Mouse (Mus musculus): ENCODE data around the gene Borcs8. TPM values are rescaled to one million over a fixed set of nuclear protein-coding genes. Genes with fewer than 3 reads are reported as not detected.

The Borcs8 gene
- polyA plus RNA-seq, 1 experiment from 2014 or later, result 49.8 TPM

DNA sequence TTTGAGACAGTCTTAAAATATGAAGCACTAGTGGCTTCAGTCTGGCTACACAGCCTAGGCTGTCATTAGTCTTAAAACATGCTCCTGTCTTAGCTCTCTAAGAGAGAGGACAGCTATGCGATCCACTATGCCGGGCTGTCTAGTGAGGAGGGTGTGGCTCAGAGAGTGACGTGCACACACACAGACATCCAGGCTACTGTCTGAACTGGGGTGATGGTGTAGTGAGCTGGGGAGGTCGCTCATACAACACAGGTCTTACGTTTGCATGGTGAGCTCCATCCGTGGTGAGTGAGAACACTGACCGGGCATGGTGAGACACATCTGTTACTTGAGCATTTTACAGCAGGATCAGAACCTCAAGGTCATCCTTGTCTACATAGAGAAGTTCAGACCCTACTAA, 31.9 kb downstream of the Borcs8 start:
- Histone ChIP-seq H3K36me3 (peaks cover 16% of the 10 kb centered on the region), H3K27me3 (ENCODE audit: low read depth, poor library complexity, severe bottlenecking) (peaks cover 13% of the 10 kb centered on the region), H3K27ac (0 out of 2 replicates have a peak overlapping the region, but pooled peaks have one; percentile 84), H3K9me3 (replicated peaks) (no peaks in the 10 kb centered on the region), H3K4me1 (peaks cover 30% of the 10 kb centered on the region), H3K4me3 (no peak overlapping the region; the same call in 1 of the 2 replicates)
- 89% methylated on average over 7 of the region's 7 CpGs for WGBS
- DNase-seq (ENCODE audit: low spot score), result no peak

DNA sequence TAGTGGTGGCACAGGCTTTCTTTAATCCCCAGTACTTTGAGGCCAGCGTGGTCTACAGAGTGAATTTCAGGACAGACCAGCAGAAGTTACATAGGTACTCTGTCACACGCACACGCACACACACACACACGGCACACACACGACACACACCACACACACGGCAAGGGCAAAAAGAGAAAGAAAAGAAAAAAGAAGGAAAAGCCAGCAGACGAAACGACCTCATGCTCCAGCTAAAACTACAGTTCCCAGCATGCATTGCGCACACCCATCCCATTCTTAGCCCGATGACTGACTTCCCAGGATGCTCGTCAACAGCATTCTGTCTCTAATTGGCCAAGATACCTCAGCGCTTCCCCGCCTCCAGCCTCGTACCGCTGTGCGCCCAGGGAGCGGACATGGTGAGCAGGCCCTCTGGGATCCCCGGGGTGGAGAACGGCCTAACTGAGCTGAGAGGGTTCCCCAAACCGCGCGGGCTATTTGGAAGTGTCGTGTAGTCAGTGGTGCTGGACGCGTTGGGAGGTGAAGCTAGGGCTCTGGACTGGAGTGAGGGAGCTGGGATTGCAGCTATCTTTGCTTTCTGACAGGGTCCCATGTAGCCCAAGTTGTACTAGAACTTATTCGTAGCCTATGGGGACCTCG, 32.9 kb downstream of the Borcs8 start, which contains the start of gene Tmem161a:
Tmem161a (plus strand) TSS at position 314 of the 639 bp plus-strand sequence.
- H3K27ac ChIP-seq, result peak within 1 kb of the TSS; percentile 84
- H3K9me3 ChIP-seq (replicated peaks), result no peaks in the 10 kb centered on the region
- peak; percentile 85 for DNase-seq (ENCODE audit: low spot score)
- 3% methylated on average over 27 of the region's 27 CpGs for WGBS
- peaks cover 21% of the 10 kb centered on the region for H3K4me1 ChIP-seq
- peaks cover 25% of the 10 kb centered on the region for H3K36me3 ChIP-seq
- peaks cover 4% of the 10 kb centered on the region for H3K27me3 ChIP-seq (ENCODE audit: low read depth, poor library complexity, severe bottlenecking)
- peak within 1 kb of the TSS; percentile 76 for H3K4me3 ChIP-seq

GRCm38 (mm10) chr8:70173320-70173719, 34.0 kb downstream of the Borcs8 start:
- 0 out of 2 replicates have a peak overlapping the region, but pooled peaks have one; percentile 76 for H3K4me3 ChIP-seq
- WGBS, result 85% methylated on average over 5 of the region's 5 CpGs
- no peaks in the 10 kb centered on the region for H3K27me3 ChIP-seq (ENCODE audit: low read depth, poor library complexity, severe bottlenecking)
- no peak for DNase-seq (ENCODE audit: low spot score)
- no peak overlapping the region for H3K27ac ChIP-seq
- H3K4me1 ChIP-seq, result peaks cover 21% of the 10 kb centered on the region
- H3K36me3 ChIP-seq, result peaks cover 36% of the 10 kb centered on the region
- H3K9me3 ChIP-seq (replicated peaks), result no peaks in the 10 kb centered on the region

GRCm38 (mm10) chr8:70174079-70174478, 34.8 kb downstream of the Borcs8 start:
- WGBS, result 90% methylated on average over 7 of the region's 7 CpGs
- H3K4me1 ChIP-seq, result peaks cover 21% of the 10 kb centered on the region
- H3K4me3 ChIP-seq, result peak overlapping the region; percentile 10; the same call in 1 of the 2 replicates
- H3K9me3 ChIP-seq (replicated peaks), result no peaks in the 10 kb centered on the region
- H3K27ac ChIP-seq, result no peak overlapping the region
- H3K36me3 ChIP-seq, result peaks cover 43% of the 10 kb centered on the region
- no peaks in the 10 kb centered on the region for H3K27me3 ChIP-seq (ENCODE audit: low read depth, poor library complexity, severe bottlenecking)
- DNase-seq (ENCODE audit: low spot score), result no peak

DNA sequence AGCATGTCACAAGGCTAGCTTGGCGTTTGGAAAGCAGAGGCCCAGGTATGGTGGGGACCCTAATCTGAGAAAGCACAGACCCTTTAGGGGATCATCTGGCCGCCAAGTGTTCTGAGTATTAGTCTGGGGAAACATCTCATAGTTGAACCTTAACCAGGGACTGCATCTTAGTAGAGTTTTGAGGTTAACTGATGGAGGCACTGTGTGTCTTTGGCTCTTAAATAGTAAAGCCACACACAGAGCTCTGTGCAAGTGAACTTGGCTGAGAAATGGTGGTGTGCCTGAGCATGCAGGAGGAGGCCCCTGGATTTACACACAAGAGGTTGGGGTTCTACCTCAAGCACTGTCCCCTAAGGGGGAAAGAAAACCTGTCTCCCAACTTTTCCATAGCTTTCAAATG, 38.9 kb downstream of the Borcs8 start:
- WGBS, result 86% methylated on average over 2 of the region's 2 CpGs

DNA sequence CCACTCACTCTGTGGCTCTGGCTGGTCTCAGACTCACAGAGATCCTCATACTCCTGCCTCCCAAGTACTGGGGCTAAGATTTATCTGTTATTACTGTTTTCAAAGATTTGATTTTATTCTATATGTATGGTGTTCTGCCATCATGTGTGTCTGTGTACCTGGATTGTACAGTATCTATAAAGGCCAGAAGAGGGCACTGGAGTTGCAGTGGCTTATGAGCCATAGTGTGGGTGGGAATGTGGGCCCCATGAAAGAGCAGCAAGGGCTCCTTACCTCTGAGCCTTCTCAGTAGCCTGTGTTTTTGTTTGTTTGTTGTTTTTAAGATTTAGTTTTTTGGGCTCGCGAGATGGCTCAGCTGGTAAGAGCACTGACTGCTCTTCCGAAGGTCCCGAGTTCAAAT, 39.8 kb downstream of the Borcs8 start:
- Histone ChIP-seq H3K27me3 (ENCODE audit: low read depth, poor library complexity, severe bottlenecking) (no peaks in the 10 kb centered on the region), H3K4me1 (peaks cover 25% of the 10 kb centered on the region), H3K9me3 (replicated peaks) (no peaks in the 10 kb centered on the region), H3K4me3 (no peak overlapping the region), H3K36me3 (peaks cover 82% of the 10 kb centered on the region), H3K27ac (no peak overlapping the region)
- 99% methylated on average over 4 of the region's 4 CpGs for WGBS
- no peak for DNase-seq (ENCODE audit: low spot score)

More for the DNA sequence above, 38.9 kb downstream of the Borcs8 start:
- Histone ChIP-seq H3K27me3 (ENCODE audit: low read depth, poor library complexity, severe bottlenecking) (no peaks in the 10 kb centered on the region), H3K27ac (no peak overlapping the region), H3K36me3 (peaks cover 78% of the 10 kb centered on the region), H3K4me1 (peaks cover 30% of the 10 kb centered on the region), H3K9me3 (replicated peaks) (no peaks in the 10 kb centered on the region), H3K4me3 (no peak overlapping the region)
- DNase-seq (ENCODE audit: low spot score), result no peak

DNA sequence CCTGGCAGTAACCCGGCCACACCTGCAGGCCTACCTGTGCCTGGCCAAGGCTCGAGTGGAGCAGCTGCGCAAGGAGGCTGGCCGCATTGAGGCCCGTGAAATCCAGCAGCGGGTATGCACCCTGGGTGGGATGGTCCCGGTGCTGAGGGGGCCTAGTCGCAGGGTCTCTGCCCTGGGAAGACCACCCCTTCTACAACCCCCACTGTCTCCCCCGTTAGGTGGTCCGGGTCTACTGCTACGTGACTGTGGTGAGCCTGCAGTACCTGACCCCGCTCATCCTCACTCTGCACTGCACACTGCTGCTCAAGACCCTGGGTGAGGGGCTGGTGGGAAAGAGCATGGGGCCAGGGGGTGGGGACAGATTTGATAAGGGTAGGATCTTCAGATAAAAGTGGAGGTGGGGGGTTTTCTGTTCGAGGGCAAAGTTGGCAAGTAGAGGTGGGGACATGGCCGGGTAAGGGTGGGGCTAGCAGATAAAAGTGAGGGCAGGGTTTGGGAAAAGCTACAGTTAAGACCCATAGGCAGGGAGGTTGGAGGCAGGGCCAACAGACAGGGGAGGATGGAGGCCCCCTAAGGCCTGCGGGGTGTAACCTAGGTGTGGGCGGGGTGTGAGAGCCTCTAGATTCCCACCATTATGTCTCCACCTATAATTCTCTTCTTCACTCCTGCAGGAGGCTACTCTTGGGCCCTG, 42.1 kb downstream of the Borcs8 start:
- Histone ChIP-seq H3K27me3 (ENCODE audit: low read depth, poor library complexity, severe bottlenecking) (no peaks in the 10 kb centered on the region), H3K27ac (peak overlapping the region; percentile 47), H3K36me3 (peaks cover 68% of the 10 kb centered on the region), H3K4me1 (peaks cover 21% of the 10 kb centered on the region), H3K4me3 (no peak overlapping the region), H3K9me3 (replicated peaks) (no peaks in the 10 kb centered on the region)
- WGBS, result 61% methylated on average over 16 of the region's 16 CpGs
- DNase-seq (ENCODE audit: low spot score), result no peak

DNA sequence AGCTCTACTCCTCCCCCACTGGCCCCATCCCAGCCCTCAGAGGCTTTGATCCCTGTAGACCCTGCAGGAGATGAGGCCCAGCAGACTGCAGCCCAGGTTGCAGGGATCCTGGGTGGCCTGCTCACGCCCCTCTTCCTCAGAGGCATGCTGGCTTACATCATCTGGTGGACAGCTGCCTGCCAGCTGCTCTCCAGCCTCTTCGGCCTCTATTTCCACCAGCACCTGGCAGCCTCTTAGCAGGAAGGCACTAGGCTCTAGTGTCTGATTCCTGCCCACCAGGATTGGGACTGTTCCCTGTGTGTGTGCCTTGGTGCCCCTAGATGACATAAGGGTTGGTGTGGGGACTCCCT, 42.6 kb downstream of the Borcs8 start:
- peaks cover 21% of the 10 kb centered on the region for H3K4me1 ChIP-seq
- no peaks in the 10 kb centered on the region for H3K9me3 ChIP-seq (replicated peaks)
- no peak for DNase-seq (ENCODE audit: low spot score)
- no peak overlapping the region for H3K4me3 ChIP-seq
- WGBS, result 20% methylated on average over 2 of the region's 2 CpGs
- peaks cover 63% of the 10 kb centered on the region for H3K36me3 ChIP-seq
- no peak overlapping the region for H3K27ac ChIP-seq
- H3K27me3 ChIP-seq (ENCODE audit: low read depth, poor library complexity, severe bottlenecking), result no peaks in the 10 kb centered on the region

- no peak overlapping the region for H3K27ac ChIP-seq
- H3K4me3 ChIP-seq, result no peak overlapping the region
- no peaks in the 10 kb centered on the region for H3K27me3 ChIP-seq (ENCODE audit: low read depth, poor library complexity, severe bottlenecking)
- no peaks in the 10 kb centered on the region for H3K9me3 ChIP-seq (replicated peaks)
- no peak for DNase-seq (ENCODE audit: low spot score)
- 90% methylated on average over 4 of the region's 4 CpGs for WGBS
- H3K4me1 ChIP-seq, result peaks cover 27% of the 10 kb centered on the region
- H3K36me3 ChIP-seq, result peaks cover 51% of the 10 kb centered on the region
These were observed 43.9 kb downstream of the Borcs8 start for GRCm38 (mm10) chr8:70183194-70183593.

- DNase-seq (ENCODE audit: low spot score), result no peak
- H3K4me1 ChIP-seq, result peaks cover 38% of the 10 kb centered on the region
- H3K4me3 ChIP-seq, result no peak overlapping the region
- 0 out of 2 replicates have a peak, but pooled peaks cover 3% of the 10 kb centered on the region for H3K36me3 ChIP-seq
- WGBS, result 71% methylated on average over 7 of the region's 7 CpGs
- no peaks in the 10 kb centered on the region for H3K9me3 ChIP-seq (replicated peaks)
- no peaks in the 10 kb centered on the region for H3K27me3 ChIP-seq (ENCODE audit: low read depth, poor library complexity, severe bottlenecking)
- H3K27ac ChIP-seq, result 0 out of 2 replicates have a peak overlapping the region, but pooled peaks have one; percentile 8
These were observed 49.4 kb downstream of the Borcs8 start for GRCm38 (mm10) chr8:70188707-70189106.

GRCm38 (mm10) chr8:70193238-70193637, 53.9 kb downstream of the Borcs8 start:
- Histone ChIP-seq H3K27me3 (ENCODE audit: low read depth, poor library complexity, severe bottlenecking) (no peaks in the 10 kb centered on the region), H3K4me3 (no peak overlapping the region), H3K36me3 (no peaks in the 10 kb centered on the region), H3K4me1 (peaks cover 37% of the 10 kb centered on the region), H3K27ac (no peak overlapping the region), H3K9me3 (replicated peaks) (no peaks in the 10 kb centered on the region)
- DNase-seq (ENCODE audit: low spot score), result no peak
- WGBS, result 70% methylated on average over 5 of the region's 5 CpGs

DNA sequence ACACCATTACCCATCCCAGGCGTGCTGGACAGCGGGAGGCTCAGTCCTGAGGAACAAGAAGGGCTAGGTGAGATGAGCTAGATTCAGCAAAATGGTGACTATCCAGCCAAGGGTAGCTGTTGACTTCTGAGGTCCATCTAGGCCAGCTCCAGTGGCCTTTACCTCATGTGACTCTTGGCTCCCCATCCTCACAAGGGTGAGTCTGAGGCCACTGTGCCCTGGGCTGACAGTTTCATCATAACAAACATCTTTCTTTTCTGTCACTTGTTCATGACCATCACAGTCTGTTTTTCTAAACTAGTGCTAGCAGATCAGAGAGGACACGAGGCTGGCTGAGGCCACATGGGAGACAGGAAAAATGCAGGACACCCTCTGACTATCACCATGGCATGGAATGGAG, 54.9 kb downstream of the Borcs8 start:
- 81% methylated on average over 3 of the region's 3 CpGs for WGBS
- H3K27me3 ChIP-seq (ENCODE audit: low read depth, poor library complexity, severe bottlenecking), result no peaks in the 10 kb centered on the region
- no peaks in the 10 kb centered on the region for H3K9me3 ChIP-seq (replicated peaks)
- H3K4me1 ChIP-seq, result peaks cover 34% of the 10 kb centered on the region
- DNase-seq (ENCODE audit: low spot score), result no peak
- no peak overlapping the region for H3K4me3 ChIP-seq
- H3K36me3 ChIP-seq, result no peaks in the 10 kb centered on the region
- H3K27ac ChIP-seq, result no peak overlapping the region

GRCm38 (mm10) chr8:70195762-70196161, 56.5 kb downstream of the Borcs8 start:
- H3K9me3 ChIP-seq (replicated peaks), result no peaks in the 10 kb centered on the region
- no peak for DNase-seq (ENCODE audit: low spot score)
- no peaks in the 10 kb centered on the region for H3K36me3 ChIP-seq
- H3K4me1 ChIP-seq, result peaks cover 21% of the 10 kb centered on the region
- no peak overlapping the region for H3K27ac ChIP-seq
- no peaks in the 10 kb centered on the region for H3K27me3 ChIP-seq (ENCODE audit: low read depth, poor library complexity, severe bottlenecking)
- 68% methylated on average over 2 of the region's 2 CpGs for WGBS
- no peak overlapping the region for H3K4me3 ChIP-seq
